8 mouse cellular contexts compared by ENCODE assay signal in the genomic region with DNA sequence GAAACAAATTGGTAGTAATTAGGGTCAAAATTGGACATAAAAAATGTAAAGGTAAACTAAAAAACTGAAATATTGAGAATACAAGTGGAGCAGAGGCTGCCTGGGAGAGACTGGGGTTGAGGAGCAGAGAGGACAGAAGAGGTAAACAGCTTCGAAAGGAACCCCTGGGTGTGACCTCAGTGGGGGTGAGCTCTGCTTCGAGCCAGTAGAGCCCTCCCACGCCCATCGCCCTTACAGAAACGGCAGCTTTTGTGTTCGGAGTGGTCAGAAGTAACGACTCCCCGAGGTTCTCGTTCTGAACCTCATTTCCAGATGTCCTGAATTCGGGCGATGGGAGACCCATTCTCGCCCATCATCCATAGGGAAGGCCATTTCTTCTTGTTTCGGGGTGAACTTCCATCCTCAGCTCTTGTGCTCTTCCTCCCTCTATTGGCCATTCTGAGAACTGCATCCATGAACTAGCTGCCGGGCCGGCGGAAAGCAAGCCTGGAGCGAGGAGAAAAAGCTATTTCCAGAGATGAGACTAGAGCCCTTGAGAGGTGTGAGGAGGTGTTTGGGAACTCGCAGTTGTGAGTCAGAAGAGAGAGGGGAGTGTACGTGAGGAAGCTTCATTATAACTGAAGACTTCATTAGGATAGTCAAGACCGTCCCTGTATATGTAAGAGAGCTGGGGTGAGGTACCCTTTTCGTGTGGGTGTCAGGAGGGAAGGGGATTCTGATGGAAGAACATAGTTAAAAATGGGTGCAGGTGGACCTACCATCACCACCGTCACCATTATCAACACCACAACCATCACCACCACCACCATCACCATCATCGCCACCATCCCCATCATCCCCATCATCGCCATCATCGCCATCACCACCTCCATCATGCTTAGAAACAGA. TPM values are rescaled to one million over a fixed set of nuclear protein-coding genes. Genes with fewer than 3 reads are reported as not detected.
DNase-seq lines count a peak whose midpoint lies in the region; ATAC-seq and TF ChIP-seq lines count a peak whose summit lies in the region.

No protein-coding gene starts in this region.

- peak; percentile 69 to 86 for TF ChIP-seq CTCF in CH12.LX (conservative IDR thresholded peaks at IDR 0.05 in 1 of 2, IDR thresholded peaks at IDR 0.05 in 1 of 2; ENCODE audit: low read depth in 2 of 2, low read length in 2 of 2)
- peak; percentile 84 for TF ChIP-seq CTCF in liver, adult 2 months (IDR thresholded peaks at IDR 0.05; ENCODE audit: low read depth, low read length)

- peak overlapping the region; percentile 9; the same call in 1 of the 2 replicates for H3K9ac ChIP-seq in CH12.LX (ENCODE audit: insufficient read depth, low read depth)
- H3K9ac ChIP-seq in heart, embryonic 14.5 days (ENCODE audit: low read length), result no peak overlapping the region
- no peak overlapping the region for H3K9ac ChIP-seq in liver, adult 2 months (ENCODE audit: low read depth, low read length)
- no peak overlapping the region for H3K9ac ChIP-seq in stomach, embryonic 15.5 days

- 22% methylated on average over 25 of the region's 25 CpGs for WGBS in heart, embryonic 14.5 days
- WGBS in liver, adult 2 months, result 48% methylated on average over 25 of the region's 25 CpGs
- WGBS in stomach, embryonic 15.5 days, result 24% methylated on average over 25 of the region's 25 CpGs

- TF ChIP-seq POLR2A in CH12.LX (IDR thresholded peaks at IDR 0.05; ENCODE audit: low read depth, low read length) (no peak), myocyte (IDR thresholded peaks at IDR 0.05; ENCODE audit: insufficient read length, low read depth) (no peak)
- TF ChIP-seq POLR2A in liver, adult 2 months (IDR thresholded peaks at IDR 0.05; ENCODE audit: extremely low read depth, insufficient read depth, low read length), result no peak

- H3K27ac ChIP-seq in CH12.LX (ENCODE audit: insufficient read depth, low read depth), result no peak overlapping the region
- no peak overlapping the region for H3K27ac ChIP-seq in heart, embryonic 14.5 days (replicated peaks in 1 of 2; ENCODE audit: control insufficient read depth in 1 of 2, insufficient read depth in 1 of 2, low read depth in 2 of 2, low read length in 2 of 2)
- H3K27ac ChIP-seq in liver, adult 2 months (replicated peaks; ENCODE audit: insufficient read depth, low read depth, low read length), result no peak overlapping the region
- no peak overlapping the region for H3K27ac ChIP-seq in stomach, embryonic 15.5 days

- H3K79me2 ChIP-seq in CH12.LX (replicated peaks; ENCODE audit: control insufficient read depth, extremely low read depth, insufficient read depth, poor library complexity, severe bottlenecking) (no peaks in the 10 kb centered on the region), myocyte (ENCODE audit: control insufficient read depth, insufficient read depth) (no peaks in the 10 kb centered on the region)
- no peaks in the 10 kb centered on the region for H3K79me2 ChIP-seq in liver, adult 2 months (ENCODE audit: control insufficient read depth, insufficient read depth, low read length)

- in situ Hi-C loops in CH12.LX (cut with MboI; ENCODE audit: low pct_ligation_motif_present, low pct_unique_long_range_greater_than_20kb, low sequenced_read_pairs), result no loop called here

- peak; percentile 75 for DNase-seq in CH12.LX (ENCODE audit: extremely low read depth)
- peak; percentile 58 for DNase-seq in brain, embryonic 18.5 days (ENCODE audit: low read depth, low spot score)
- peak; percentile 82 for DNase-seq in kidney, postnatal 10 days
- DNase-seq in liver, adult 2 months (ENCODE audit: extremely low read depth, low read depth, low spot score), result peak; percentile 39

- peaks cover 0 to 32% of the 10 kb centered on the region in 2 experiments for H3K36me3 ChIP-seq in CH12.LX (replicated peaks in 1 of 2; ENCODE audit: control insufficient read depth in 1 of 2, insufficient read depth in 1 of 2, low read length in 1 of 2)
- no peaks in the 10 kb centered on the region for H3K36me3 ChIP-seq in heart, embryonic 14.5 days (ENCODE audit: control insufficient read depth, insufficient read depth, low read length)
- peaks cover 38% of the 10 kb centered on the region for H3K36me3 ChIP-seq in liver, adult 2 months (ENCODE audit: control insufficient read depth, insufficient read depth, low read length)
- no peaks in the 10 kb centered on the region for H3K36me3 ChIP-seq in myocyte (ENCODE audit: control insufficient read depth, insufficient read depth)
- no peaks in the 10 kb centered on the region for H3K36me3 ChIP-seq in stomach, embryonic 15.5 days

- H3K4me3 ChIP-seq in CH12.LX (replicated peaks in 1 of 3; ENCODE audit: low read depth in 2 of 3, low read length in 2 of 3, poor library complexity in 1 of 3) (peak overlapping the region; percentile 39 to 54 (median 47)), myocyte (no peak overlapping the region)
- peak overlapping the region; percentile 23 to 40 for H3K4me3 ChIP-seq in heart, embryonic 14.5 days (ENCODE audit: control insufficient read depth in 1 of 2, insufficient read depth in 1 of 2, low read depth in 1 of 2, low read length in 2 of 2)
- H3K4me3 ChIP-seq in liver, adult 2 months (ENCODE audit: insufficient read depth, low read depth, low read length), result no peak overlapping the region
- peak overlapping the region; percentile 38 for H3K4me3 ChIP-seq in stomach, embryonic 15.5 days (replicated peaks)

- no peak for TF ChIP-seq EP300 in CH12.LX (IDR thresholded peaks at IDR 0.05; ENCODE audit: low read length)

- H3K4me2 ChIP-seq in CH12.LX (ENCODE audit: insufficient read depth, low read depth, poor library complexity, severe bottlenecking) (peak overlapping the region; percentile 79; the same call in 1 of the 2 replicates), myocyte (ENCODE audit: low read depth) (peak overlapping the region; percentile 52)
- H3K4me2 ChIP-seq in heart, embryonic 14.5 days (ENCODE audit: low read length), result peak overlapping the region; percentile 57
- H3K4me2 ChIP-seq in stomach, embryonic 15.5 days, result peak overlapping the region; percentile 65

- peak; percentile 71 for ATAC-seq in erythroid progenitor cell, adult 5-6 weeks (replicated peaks; ENCODE audit: low FRiP score, poor library complexity, severe bottlenecking)
- no peak for ATAC-seq in heart, embryonic 14.5 days (ENCODE audit: insufficient number of reproducible peaks, insufficient read depth, low FRiP score, low read depth)
- ATAC-seq in stomach, embryonic 15.5 days (ENCODE audit: insufficient read depth, low FRiP score, low read depth), result no peak

- no peak overlapping the region for H3ac ChIP-seq in myocyte (ENCODE audit: control insufficient read depth, insufficient read length)

- H3K4me1 ChIP-seq in CH12.LX (ENCODE audit: control insufficient read depth in 1 of 2, insufficient read depth in 2 of 2), result peaks cover 7 to 22% of the 10 kb centered on the region in 2 experiments
- H3K4me1 ChIP-seq in heart, embryonic 14.5 days (ENCODE audit: control insufficient read depth in 2 of 2, insufficient read depth in 2 of 2, low read length in 2 of 2), result no peaks in the 10 kb centered on the region
- no peaks in the 10 kb centered on the region for H3K4me1 ChIP-seq in liver, adult 2 months (ENCODE audit: control insufficient read depth, insufficient read depth, low read length)
- 0 out of 2 replicates have a peak, but pooled peaks cover 6% of the 10 kb centered on the region for H3K4me1 ChIP-seq in stomach, embryonic 15.5 days

- TF ChIP-seq RAD21 in CH12.LX (IDR thresholded peaks at IDR 0.05; ENCODE audit: low read depth, low read length), result peak; percentile 80

- H3K9me3 ChIP-seq in CH12.LX (replicated peaks; ENCODE audit: low read length), result no peaks in the 10 kb centered on the region
- H3K9me3 ChIP-seq in heart, embryonic 14.5 days (ENCODE audit: control insufficient read depth, low read length), result no peaks in the 10 kb centered on the region
- H3K9me3 ChIP-seq in stomach, embryonic 15.5 days, result no peaks in the 10 kb centered on the region

- H3K27me3 ChIP-seq in CH12.LX (replicated peaks), result no peaks in the 10 kb centered on the region
- no peaks in the 10 kb centered on the region for H3K27me3 ChIP-seq in heart, embryonic 14.5 days (ENCODE audit: control insufficient read depth, insufficient read depth, low read length)
- no peaks in the 10 kb centered on the region for H3K27me3 ChIP-seq in liver, adult 2 months (ENCODE audit: control insufficient read depth, insufficient read depth, low read length)
- H3K27me3 ChIP-seq in myocyte (ENCODE audit: control insufficient read depth, insufficient read depth, insufficient read length), result no peaks in the 10 kb centered on the region
- no peaks in the 10 kb centered on the region for H3K27me3 ChIP-seq in stomach, embryonic 15.5 days (replicated peaks)

- dilution Hi-C loops in CH12.LX (cut with MboI; ENCODE audit: extremely low pct_ligation_motif_present, extremely low pct_unique_long_range_greater_than_20kb, low sequenced_read_pairs), result no loop called here

TF ChIP-seq in CH12.LX, 34 proteins besides CTCF, POLR2A, EP300 and RAD21 (continues in another document):
- 0 out of 2 replicates have a peak, but pooled peaks have one; percentile 35 for TF ChIP-seq TCF12 (IDR thresholded peaks at IDR 0.05; ENCODE audit: low read depth, low read length)

TF ChIP-seq in myocyte, 11 proteins besides CTCF, POLR2A, EP300 and RAD21 (continues in another document):
- no peak for TF ChIP-seq TCF3 (IDR thresholded peaks at IDR 0.05; ENCODE audit: insufficient read length, low read depth)

RNA-seq across cellular contexts. Expression of gene 5830473C10Rik, which starts 28.0 kb away (rescaled TPM):
- total RNA-seq in CH12.LX (2012; rRNA removed), result 1.6 and 2.0 TPM in 2 replicates
- 0.69 and 0.83 TPM in 2 replicates for total RNA-seq in CH12.LX (2014; rRNA removed)
- 3.8 and 4.5 TPM in 2 replicates for polyA plus RNA-seq in CH12.LX (2012; ENCODE audit: insufficient read length, low read depth)
- total RNA-seq in erythroid progenitor cell, adult 5-6 weeks (2015; ENCODE audit: low replicate concordance), result not detected in 2 replicates
- total RNA-seq in erythroid progenitor cell, adult 5-6 weeks (2017; ENCODE audit: low replicate concordance), result not detected in 2 replicates
- polyA plus RNA-seq in heart, embryonic 14.5 days (2014; fragmentation: Nextera tagmentation; extraction: Ambion mirVana), result not detected in 2 replicates
- total RNA-seq in liver, adult 2 months (2014; rRNA removed), result 22.2 and 39.4 TPM in 2 replicates
- polyA plus RNA-seq in liver, adult 2 months (2012; rRNA removed), result 20.6 and 36.0 TPM in 2 replicates
- not detected for polyA plus RNA-seq in myocyte (2012; fragmentation: generic; extraction: Trizol)
- polyA plus RNA-seq in stomach, embryonic 15.5 days (2015; fragmentation: Nextera tagmentation; extraction: Ambion mirVana), result 0.09 and 0.12 TPM in 2 replicates

RNA-seq across cellular contexts. Expression of gene Rassf6, which starts 51.5 kb away (rescaled TPM):
- total RNA-seq in CH12.LX (2012; rRNA removed) (11.8 and 15.1 TPM in 2 replicates), CH12.LX (2014; rRNA removed) (24.5 and 26.3 TPM in 2 replicates)
- polyA plus RNA-seq in CH12.LX (2012; ENCODE audit: insufficient read length, low read depth) (18.3 and 22.4 TPM in 2 replicates), myocyte (2012; fragmentation: generic; extraction: Trizol) (not detected)
- not detected in 2 replicates for total RNA-seq in erythroid progenitor cell, adult 5-6 weeks (2015; ENCODE audit: low replicate concordance)
- total RNA-seq in erythroid progenitor cell, adult 5-6 weeks (2017; ENCODE audit: low replicate concordance), result not detected in 2 replicates
- 0.27 and 0.55 TPM in 2 replicates for polyA plus RNA-seq in heart, embryonic 14.5 days (2014; fragmentation: Nextera tagmentation; extraction: Ambion mirVana)
- total RNA-seq in liver, adult 2 months (2014; rRNA removed), result 24.6 and 30.1 TPM in 2 replicates
- 3.2 and 3.9 TPM in 2 replicates for polyA plus RNA-seq in liver, adult 2 months (2012; rRNA removed)
- polyA plus RNA-seq in stomach, embryonic 15.5 days (2015; fragmentation: Nextera tagmentation; extraction: Ambion mirVana), result 12.2 and 12.8 TPM in 2 replicates

Comparison
In these comparisons a context has a peak if more than half of its experiments do, and no peak if none do; other contexts are left out.
1. H3K4me3 ChIP-seq: peak in CH12.LX (3 of 3), heart, embryonic 14.5 days (2 of 2) and stomach, embryonic 15.5 days (single experiment); none in liver, adult 2 months (single experiment) and myocyte (single experiment).
2. Peak in every context shown above with its lines, with median percentiles within 50 percentile points of each other: DNase-seq and H3K4me2 ChIP-seq.